Mouse (Mus musculus): ENCODE data around the gene Adamts12.
A peak's percentile ranks its signal among the peaks of the same experiment; 100 is the strongest.

The Adamts12 gene

GRCm38 (mm10) chr15:11165883-11166282, 101.3 kb downstream of the Adamts12 start:
- DNase-seq (ENCODE audit: low spot score): no peak

DNA sequence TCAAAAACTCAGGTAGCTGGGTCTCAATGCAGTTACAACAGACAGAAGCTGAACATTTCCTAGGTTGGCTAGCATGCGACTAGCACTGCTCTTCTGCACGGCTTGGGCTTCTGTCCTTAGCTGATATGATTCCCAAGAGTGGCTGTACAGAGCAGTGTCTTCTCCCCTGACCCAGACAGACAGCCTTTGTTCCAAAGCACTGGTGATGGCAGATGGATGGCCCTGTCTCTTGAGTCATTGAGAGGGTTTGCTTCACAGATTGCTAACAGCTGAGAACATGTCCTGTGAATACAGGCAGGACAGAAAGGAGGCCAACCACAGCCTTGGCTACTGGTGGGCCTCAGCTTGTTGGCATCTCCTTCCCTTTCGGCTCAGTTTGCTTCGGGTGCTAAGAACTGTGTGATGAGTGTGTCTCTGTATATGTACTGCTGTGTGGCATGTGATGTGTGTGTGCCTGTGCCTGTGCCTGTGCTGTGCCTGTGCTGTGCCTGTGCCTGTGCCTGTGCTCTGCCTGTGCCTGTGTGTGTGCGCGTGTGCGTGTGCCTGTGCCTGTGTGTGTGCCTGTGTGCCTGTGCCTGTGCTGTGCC, 109.4 kb downstream of the Adamts12 start:
- no peak for DNase-seq (ENCODE audit: low spot score)

- no peak for DNase-seq (ENCODE audit: low spot score)
These were observed 110.3 kb downstream of the Adamts12 start for GRCm38 (mm10) chr15:11174842-11175241.

DNA sequence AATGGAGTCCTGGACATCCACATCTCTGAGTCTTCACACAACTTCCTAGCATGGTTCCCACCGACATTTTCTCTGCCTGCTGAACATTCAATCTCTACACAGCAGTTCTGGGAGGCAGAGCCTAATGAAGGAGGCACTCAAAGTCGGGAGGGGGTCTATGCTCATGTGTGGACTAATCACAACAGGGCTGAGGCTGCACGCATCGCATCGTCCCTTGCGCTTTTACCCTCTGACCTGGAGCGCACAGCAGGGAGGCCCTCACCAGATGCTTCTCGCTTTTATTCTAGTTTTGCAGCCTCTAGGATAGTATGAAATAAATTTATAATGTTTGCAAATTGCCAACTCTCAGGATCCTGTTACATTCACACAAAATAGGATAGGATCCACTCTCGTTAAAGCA, 112.9 kb downstream of the Adamts12 start:
- DNase-seq (ENCODE audit: low spot score): peak; percentile 63

DNA sequence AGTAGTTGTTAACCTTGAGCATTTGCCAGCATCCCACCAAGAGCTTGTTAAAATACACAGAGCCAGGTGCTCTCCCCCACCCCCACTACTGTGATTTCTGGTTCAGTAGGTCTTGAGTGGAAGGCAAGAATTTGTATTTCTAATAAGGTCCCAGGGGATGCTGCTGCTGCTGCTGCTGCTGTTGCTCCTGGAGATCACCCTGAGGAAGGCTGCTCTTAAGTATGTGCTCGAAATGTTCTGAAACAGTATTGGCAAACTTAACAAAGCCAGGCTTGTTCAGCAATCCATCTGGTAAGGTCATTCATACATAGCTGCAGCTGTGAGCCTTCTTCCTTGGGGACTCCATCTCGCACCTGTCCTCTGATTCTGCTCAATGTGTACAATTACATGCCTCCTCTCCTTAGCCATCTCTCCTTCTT, 115.2 kb downstream of the Adamts12 start:
- peak; percentile 27 for DNase-seq (ENCODE audit: low spot score)

GRCm38 (mm10) chr15:11186711-11187110, 122.1 kb downstream of the Adamts12 start:
- no peak for DNase-seq (ENCODE audit: low spot score)

DNA sequence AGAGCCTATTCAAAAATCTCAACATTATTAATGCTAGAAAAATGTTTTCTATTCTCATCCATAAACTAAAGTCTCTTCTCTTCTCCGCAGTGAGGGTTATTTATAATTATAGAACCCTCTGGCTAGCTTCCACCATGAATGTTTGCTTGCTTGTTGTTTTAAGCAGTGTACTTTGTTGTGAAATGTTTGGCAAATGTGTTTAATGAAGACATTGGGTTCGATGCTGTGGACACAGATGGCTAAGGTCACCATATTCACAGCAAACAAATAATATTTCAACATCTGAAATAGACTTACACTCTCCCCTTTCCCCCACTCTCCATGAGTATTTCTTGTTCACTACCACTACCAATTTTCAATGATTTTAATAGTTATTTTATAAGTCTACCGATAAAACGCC, 125.9 kb downstream of the Adamts12 start:
- no peak for DNase-seq (ENCODE audit: low spot score)

DNA sequence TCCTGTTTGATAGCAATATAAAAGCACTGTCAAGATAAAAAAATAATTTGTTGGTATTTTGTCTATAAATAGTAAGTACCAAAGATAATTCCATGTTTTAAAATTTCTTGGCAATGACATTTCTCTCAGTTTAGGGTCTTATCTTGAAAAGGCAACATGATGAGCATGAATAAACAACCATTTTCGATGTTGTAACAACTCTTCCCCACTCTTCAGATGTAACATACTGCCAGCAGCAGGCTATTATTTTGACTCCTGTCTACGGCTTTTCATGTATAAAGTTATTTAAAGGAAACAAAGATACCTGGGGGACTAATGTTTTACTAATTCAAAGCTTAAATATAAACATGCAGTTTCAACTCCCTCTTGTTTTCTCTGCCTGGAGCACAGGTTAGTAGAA, 128.2 kb downstream of the Adamts12 start:
- no peak for DNase-seq (ENCODE audit: low spot score)

DNA sequence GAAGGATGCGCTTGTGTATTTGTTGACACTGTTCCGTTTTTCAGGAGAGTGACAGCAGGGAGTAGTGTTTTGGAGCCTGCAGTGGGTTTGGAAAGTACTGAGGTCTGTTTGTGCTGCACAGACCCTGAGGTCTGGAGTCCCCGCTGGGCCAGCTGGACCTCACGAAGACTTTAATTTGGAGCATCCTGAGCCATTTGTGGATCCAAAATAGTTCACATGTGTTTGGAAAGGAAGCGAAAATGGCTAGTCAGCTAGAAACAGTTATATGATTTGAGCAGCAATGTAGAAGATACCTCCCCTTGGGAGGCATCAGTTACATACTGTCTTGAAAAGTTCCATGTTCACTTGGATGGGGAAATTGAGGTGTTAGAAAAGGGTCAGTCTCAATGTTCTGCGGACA, 132.5 kb downstream of the Adamts12 start:
- no peak for DNase-seq (ENCODE audit: low spot score)

GRCm38 (mm10) chr15:11198246-11198795, 133.7 kb downstream of the Adamts12 start:
- no peak for DNase-seq (ENCODE audit: low spot score)

GRCm38 (mm10) chr15:11203084-11203483, 138.5 kb downstream of the Adamts12 start:
- DNase-seq (ENCODE audit: low spot score): no peak

GRCm38 (mm10) chr15:11204934-11205333, 140.3 kb downstream of the Adamts12 start:
- DNase-seq (ENCODE audit: low spot score): no peak

DNA sequence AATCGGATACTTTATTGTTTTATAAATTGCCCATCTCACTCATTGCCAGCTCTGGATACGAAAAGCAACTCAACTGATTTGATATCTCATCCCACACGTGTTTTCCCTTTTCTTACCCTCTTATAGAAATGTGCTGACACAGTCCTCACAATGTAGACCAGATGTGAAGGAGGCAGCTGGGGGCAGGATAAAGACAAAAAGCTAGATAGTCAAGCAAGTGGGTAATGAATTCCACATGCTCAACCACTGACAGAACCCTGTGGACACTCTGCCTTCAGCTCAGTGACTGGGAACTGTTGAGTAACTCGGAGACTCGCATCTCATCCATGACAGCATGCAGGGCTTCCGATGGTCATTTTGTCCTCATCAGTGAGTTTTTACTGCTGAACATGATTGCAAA, 146.4 kb downstream of the Adamts12 start:
- no peak for DNase-seq (ENCODE audit: low spot score)

DNA sequence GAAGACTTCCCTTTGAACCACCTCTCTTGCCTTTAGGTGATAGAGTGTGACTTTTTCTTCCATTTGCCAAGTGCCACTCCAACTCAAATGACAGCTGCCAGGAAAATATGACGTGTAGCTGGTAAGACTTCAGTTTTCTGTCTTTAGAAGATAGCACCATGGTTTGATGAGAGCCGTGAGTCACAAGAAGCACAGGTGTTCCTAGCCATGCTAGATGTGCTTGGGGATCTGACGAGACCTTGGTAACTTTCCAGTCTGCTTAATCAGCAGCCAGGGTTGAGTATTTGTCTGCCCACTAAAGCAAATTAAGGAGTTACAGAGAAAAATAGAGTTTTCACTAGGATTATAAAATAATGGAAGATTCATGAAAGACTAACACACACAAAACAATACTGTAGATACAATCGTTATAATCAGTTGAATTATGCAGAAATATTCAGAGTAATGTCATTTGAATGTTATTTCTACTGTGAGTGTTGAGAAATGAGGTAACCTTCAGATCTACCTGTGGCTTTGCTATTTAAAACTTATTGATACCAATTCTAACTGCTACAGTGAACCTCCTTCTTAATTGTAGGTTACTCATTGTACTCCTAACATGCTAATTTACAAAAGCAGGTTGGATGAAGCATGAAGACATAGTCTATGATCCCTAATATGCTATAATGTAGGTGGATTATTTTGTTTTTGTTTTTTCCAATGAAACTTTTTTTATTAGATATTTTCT, 169.5 kb downstream of the Adamts12 start:
- DNase-seq (ENCODE audit: low spot score): no peak

GRCm38 (mm10) chr15:11240406-11240805, 175.8 kb downstream of the Adamts12 start:
- no peak for DNase-seq (ENCODE audit: low spot score)

DNA sequence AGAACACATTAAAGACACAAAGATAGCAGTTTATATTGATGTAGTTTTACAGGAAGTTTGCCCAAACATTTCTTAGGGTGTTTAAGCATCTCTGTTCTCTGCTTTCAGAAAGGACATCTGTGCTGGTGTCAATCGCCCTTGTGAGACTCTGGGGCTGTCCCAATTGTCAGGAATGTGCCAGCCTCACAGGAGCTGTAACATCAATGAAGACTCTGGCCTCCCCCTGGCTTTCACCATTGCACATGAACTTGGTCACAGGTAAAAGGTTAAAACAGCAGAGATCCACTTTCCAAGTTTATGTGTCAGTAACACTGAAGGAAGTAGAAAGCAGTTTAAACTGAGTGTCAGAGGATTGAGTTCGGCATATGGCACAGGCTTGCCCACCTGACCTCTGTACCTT, 176.7 kb downstream of the Adamts12 start:
- no peak for DNase-seq (ENCODE audit: low spot score)

DNA sequence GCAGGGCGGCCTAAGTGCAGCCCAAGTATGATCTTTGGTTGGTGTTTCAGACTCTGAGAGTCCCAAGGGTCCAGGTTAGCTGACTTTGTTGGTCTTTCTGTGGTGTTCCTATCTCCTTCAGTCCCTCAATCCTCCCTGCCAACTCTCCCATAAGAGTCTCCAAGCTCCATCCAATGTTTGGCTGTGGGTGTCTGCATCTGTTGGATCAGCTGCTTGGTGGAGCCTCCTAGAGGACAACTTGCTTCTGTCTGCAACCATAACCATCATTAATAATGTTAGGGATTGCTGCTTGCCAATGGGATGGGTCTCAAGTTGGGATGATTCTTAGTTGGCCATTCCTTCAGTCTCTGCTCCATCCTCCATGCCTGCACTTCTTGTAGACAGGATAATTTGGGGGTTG, 181.8 kb downstream of the Adamts12 start:
- DNase-seq (ENCODE audit: low spot score): no peak

DNA sequence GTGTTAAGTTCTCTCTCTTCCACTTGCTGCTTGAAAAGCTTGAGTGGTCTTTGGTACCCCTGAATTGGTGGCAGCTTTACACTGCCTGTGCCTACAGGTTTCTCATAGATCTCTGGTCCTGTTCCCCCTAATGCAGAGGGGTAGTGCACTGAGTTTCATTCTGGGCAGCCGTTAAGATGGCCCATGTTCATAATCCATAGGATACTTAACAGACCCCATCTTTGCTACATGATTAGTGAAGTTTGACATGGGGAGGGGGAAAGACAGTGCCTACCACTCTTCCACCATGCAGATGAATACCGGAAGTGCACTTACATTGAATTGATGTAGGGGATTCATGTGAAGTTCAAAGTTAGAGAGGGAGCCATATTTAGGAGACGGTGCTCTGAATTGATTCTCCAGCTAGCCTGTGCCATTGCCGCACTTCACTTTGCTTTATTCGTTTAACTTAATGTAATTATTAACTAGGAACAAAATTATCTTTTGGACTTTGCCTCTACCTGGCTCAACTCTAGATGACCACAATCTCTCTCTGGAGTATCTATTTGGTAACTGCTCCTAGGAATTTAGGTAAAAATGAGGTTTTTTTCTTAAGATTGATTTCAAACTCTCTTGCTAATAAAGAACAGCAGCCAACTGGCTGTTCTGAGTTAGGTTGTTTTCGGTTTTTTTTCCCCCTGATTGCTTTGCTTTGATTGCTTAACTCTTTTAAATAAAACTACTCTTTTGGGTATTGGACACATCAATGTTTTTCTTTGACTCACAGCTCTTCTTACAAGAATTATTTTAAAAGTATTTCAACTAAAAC, 214.9 kb downstream of the Adamts12 start:
- DNase-seq (ENCODE audit: low spot score): no peak

GRCm38 (mm10) chr15:11280689-11281264, 216.2 kb downstream of the Adamts12 start:
- no peak for DNase-seq (ENCODE audit: low spot score)

DNA sequence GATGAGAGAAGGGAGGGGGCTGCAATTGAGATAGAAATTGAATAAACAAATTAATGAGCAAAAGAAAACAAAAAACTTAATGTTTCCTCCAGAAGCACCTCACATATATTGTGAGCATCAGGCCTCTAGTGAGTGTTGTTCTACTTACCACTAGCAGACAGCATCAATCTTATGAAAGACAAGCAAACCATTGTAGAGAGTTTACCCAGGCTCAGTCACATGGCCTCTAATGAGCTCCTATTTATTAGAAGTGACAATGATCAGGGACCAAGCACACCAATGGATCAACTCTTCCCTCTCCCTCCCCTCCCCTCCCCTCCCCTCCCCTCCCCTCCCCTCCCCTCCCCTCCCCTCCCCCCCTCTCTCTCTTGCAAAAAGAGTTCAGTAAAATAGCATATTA, 218.6 kb downstream of the Adamts12 start:
- no peak for DNase-seq (ENCODE audit: low spot score)

- DNase-seq (ENCODE audit: low spot score): no peak
These were observed 223.2 kb downstream of the Adamts12 start for GRCm38 (mm10) chr15:11287780-11288179.

GRCm38 (mm10) chr15:11292246-11292645, 227.7 kb downstream of the Adamts12 start:
- DNase-seq (ENCODE audit: low spot score): no peak
